Mouse (Mus musculus) intestine, embryonic 14.5 days (tissue): ENCODE data around the gene Fkbp1b. TPM values are rescaled to one million over a fixed set of nuclear protein-coding genes. Genes with fewer than 3 reads are reported as not detected.
"Not testable (repeated sequence)": the region's sequence is repeated elsewhere in the genome, so short reads cannot be mapped to it uniquely, and the experiment has no call there.

Experiments
- ATAC-seq: fragments of 200-750 bp; cut with Nextera tagmentation; replicated peaks from 2 replicates; pipeline ENCODE4 v1.8.0; 2017; ENCODE audit warnings: low read depth, moderate number of reproducible peaks, moderate TSS enrichment, moderate library complexity; ENCODE audit not compliant: low FRiP score, low TSS enrichment
- DNase-seq: peaks from one replicate; pipeline ENCODE4 v3.0.0-alpha.2; 2018; ENCODE audit warnings: low spot score
- H3K27ac ChIP-seq: fragments of 300-500 bp; sonication (generic); 2 replicates; pipeline ENCODE4 v1.5.1; 2014; ENCODE audit warnings: low read depth, mild to moderate bottlenecking, control low read depth
- H3K27me3 ChIP-seq: fragments of 300-500 bp; sonication (generic); replicated peaks from 2 replicates; pipeline ENCODE4 v1.6.1; 2014; ENCODE audit warnings: low read length, control low read depth; ENCODE audit not compliant: control insufficient read depth, insufficient read depth
- H3K36me3 ChIP-seq: fragments of 300-500 bp; sonication (generic); 2 replicates; pipeline ENCODE4 v1.6.1; 2014; ENCODE audit warnings: low read length, control low read depth; ENCODE audit not compliant: control insufficient read depth, insufficient read depth
- H3K4me1 ChIP-seq: fragments of 300-500 bp; sonication (generic); replicated peaks from 2 replicates; pipeline ENCODE4 v1.6.1; 2014; ENCODE audit warnings: low read length, control low read depth, mixed read lengths; ENCODE audit not compliant: control insufficient read depth, insufficient read depth
- H3K4me2 ChIP-seq: fragments of 300-500 bp; sonication (generic); 2 replicates; pipeline ENCODE4 v1.6.1; 2014; ENCODE audit warnings: low read length
- H3K4me3 ChIP-seq: fragments of 300-500 bp; sonication (generic); 2 replicates; pipeline ENCODE4 v1.5.1; 2014; ENCODE audit warnings: low read depth, low read length, control low read depth, mixed read lengths
- H3K9ac ChIP-seq: fragments of 300-500 bp; sonication (generic); 2 replicates; pipeline ENCODE4 v1.6.1; 2014; ENCODE audit warnings: mild to moderate bottlenecking, low read length
- H3K9me3 ChIP-seq: fragments of 300-500 bp; sonication (generic); 2 replicates; pipeline ENCODE4 v1.6.1; 2016; ENCODE audit warnings: low read length, control low read depth; ENCODE audit not compliant: control insufficient read depth
- WGBS: fragments of 180-500 bp; shearing (Covaris S2); extraction: QIAGEN DNeasy Blood & Tissue Kit; methylation state at CpG from one replicate; pipeline ENCODE4 v1.1.7; 2014; 5-methylcytosine and 5-hydroxymethylcytosine counted together
- polyA plus RNA-seq: library from polyadenylated mRNA; unstranded; fragments of >200 nt; fragmentation: Nextera tagmentation; extraction: Ambion mirVana; gene quantifications from 2 replicates; pipeline ENCODE4 v1.2.1, GENCODE M21; 2014

Fkbp1b gene
- polyA plus RNA-seq, 1 experiment from 2014 or later: 14.5 TPM

DNA sequence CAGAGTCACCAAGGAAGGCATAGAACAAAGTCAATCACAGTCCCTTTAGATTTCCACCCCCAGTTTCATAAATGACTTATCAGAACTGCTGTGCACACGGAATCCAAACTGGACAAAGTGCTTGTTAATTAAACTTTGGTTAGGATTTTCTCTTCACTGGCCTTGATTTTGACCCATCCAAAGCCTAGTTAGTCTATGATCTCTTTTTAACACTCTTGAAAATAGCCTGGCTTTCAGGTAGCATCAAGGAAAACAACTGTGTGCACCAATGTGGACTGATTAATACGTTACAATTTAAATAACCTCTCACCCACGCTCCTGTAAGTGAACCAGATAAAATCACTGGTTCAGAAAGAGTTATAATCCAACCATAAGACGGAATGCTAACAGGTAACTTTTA is 30.4 kb downstream of the Fkbp1b start:
- DNase-seq: no peak
- 79% methylated on average over 4 of the region's 4 CpGs for WGBS
- peaks cover 3% of the 10 kb centered on the region; the same call in 1 of the 2 replicates for H3K9me3 ChIP-seq
- no peaks in the 10 kb centered on the region for H3K36me3 ChIP-seq
- 0 out of 2 replicates have a peak, but pooled peaks cover 5% of the 10 kb centered on the region for H3K4me1 ChIP-seq
- no peak overlapping the region for H3K27ac ChIP-seq
- H3K9ac ChIP-seq: no peak overlapping the region
- no peak for ATAC-seq
- no peak overlapping the region for H3K4me2 ChIP-seq
- no peak overlapping the region for H3K4me3 ChIP-seq
- no peaks in the 10 kb centered on the region for H3K27me3 ChIP-seq

DNA sequence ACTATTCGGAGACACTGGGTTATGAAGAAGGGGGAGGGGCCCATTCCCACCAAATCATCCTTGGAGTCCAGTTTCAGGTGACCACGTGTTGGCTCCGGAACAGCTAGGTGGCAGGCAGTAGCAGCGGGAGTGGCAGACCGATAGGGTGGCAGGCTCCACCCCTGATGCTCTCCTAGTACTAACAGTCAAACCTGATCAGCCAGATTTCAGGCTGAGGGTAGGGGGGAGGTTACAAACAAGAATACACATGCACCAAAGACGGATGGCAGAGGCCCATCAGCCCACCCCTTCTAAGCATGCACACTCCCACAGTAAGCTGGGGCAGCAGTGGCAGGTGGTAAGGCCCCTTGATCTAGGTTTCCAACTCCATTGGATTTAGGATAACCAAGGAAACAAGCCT is 43.9 kb downstream of the Fkbp1b start:
- H3K4me1 ChIP-seq, H3K9ac ChIP-seq, H3K27me3 ChIP-seq, H3K4me2 ChIP-seq, H3K4me3 ChIP-seq, H3K27ac ChIP-seq, H3K36me3 ChIP-seq, DNase-seq, H3K9me3 ChIP-seq, ATAC-seq: not testable (repeated sequence)
- 67% methylated on average over 6 of the region's 6 CpGs for WGBS

DNA sequence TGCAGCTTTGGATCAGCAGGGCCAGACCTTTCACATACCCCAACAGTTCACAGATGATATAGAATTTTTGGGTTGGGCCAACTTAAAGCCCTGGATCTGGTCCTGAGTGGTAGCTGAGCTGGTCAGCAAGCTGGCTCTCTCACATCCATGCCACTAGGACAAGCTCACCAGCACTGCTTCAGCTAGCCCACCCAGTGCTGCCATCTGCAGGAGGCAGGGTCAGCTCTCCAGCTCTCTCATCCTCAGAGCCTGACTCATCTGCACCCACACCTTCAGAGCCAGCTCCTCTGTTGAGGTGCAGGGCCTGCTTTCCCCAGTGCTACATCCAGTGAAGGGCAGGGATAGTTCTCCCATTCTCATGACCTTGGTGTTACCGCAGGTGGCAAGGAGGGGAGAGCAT is 47.7 kb downstream of the Fkbp1b start:
- Histone ChIP-seq H3K27me3 (no peaks in the 10 kb centered on the region), H3K9me3 (no peaks in the 10 kb centered on the region), H3K27ac (no peak overlapping the region), H3K4me1 (no peaks in the 10 kb centered on the region), H3K36me3 (no peaks in the 10 kb centered on the region), H3K4me2 (no peak overlapping the region), H3K9ac (no peak overlapping the region), H3K4me3 (no peak overlapping the region)
- ATAC-seq (no peak), DNase-seq (no peak)
- 53% methylated on average over 1 of the region's 1 CpGs for WGBS

DNA sequence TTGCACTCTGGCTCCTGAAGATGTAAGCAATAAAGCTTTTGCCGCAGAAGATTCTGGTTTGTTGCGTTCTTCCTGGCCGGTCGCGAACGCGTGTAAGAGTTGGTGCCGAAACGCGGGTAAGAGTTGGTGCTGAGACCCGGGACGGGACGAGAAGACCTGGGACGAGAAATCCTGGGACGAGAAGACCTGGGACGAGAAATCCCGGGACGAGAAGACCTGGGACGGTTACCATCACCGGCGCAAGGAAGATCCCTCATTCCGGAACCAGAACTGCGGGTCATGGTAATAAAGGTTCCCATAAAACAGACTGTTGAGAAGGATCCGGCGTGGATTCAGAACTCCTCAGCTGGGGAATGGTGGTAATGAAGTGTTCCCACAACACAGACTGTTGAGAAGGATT is 53.3 kb downstream of the Fkbp1b start:
- not testable (repeated sequence) for H3K27ac ChIP-seq, H3K9me3 ChIP-seq, H3K27me3 ChIP-seq, H3K4me1 ChIP-seq, DNase-seq, ATAC-seq, H3K4me3 ChIP-seq, H3K36me3 ChIP-seq, H3K4me2 ChIP-seq, H3K9ac ChIP-seq
- WGBS: 94% methylated on average over 25 of the region's 25 CpGs

DNA sequence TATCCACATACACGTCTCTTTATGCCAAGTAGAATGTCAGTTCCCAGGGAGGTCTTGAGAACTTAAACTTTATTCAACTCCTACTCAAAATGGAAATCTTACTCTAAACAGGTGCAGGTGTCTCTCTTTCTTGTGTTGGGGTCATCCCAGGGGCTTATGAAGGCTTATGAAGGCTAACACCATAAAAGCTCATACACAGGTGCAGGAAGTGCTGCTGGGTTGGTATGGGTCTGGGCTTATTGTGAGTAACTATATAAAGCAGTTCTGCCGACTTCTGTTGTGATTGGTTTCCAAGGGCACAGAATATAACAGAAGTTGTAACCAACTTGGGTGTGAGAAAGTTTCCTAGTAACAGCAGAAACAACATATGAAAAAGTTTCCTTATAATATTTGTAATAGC is 56.9 kb downstream of the Fkbp1b start:
- H3K4me2 ChIP-seq: no peak overlapping the region
- no peaks in the 10 kb centered on the region for H3K4me1 ChIP-seq
- WGBS: 82% methylated on average over 2 of the region's 2 CpGs
- H3K27me3 ChIP-seq: no peaks in the 10 kb centered on the region
- H3K9me3 ChIP-seq: no peaks in the 10 kb centered on the region
- no peak for DNase-seq
- H3K27ac ChIP-seq: no peak overlapping the region
- no peak overlapping the region for H3K9ac ChIP-seq
- no peaks in the 10 kb centered on the region for H3K36me3 ChIP-seq
- H3K4me3 ChIP-seq: no peak overlapping the region
- no peak for ATAC-seq

DNA sequence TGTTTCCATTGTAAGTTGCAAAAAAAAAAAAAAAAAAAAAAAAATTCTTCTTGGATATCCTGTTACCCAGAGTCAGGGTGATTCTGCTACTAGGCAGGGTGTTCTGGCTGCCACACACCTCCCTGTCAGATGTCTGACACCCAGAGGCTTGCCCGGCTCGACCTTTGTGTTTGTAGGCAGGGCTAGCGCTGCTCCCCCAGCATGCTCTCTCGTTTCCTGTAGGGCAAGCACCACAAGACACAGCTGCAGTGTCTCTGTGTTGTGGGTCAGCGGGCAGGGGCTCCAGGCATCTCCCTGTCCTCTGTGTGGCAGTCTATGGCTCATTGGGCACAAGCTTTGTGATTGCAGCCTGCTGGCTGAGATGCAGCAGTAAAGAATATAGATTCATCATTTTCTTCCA is 57.8 kb downstream of the Fkbp1b start:
- Histone ChIP-seq H3K27me3 (no peaks in the 10 kb centered on the region), H3K27ac (no peak overlapping the region), H3K4me2 (no peak overlapping the region), H3K9ac (no peak overlapping the region), H3K4me1 (no peaks in the 10 kb centered on the region), H3K4me3 (no peak overlapping the region), H3K9me3 (no peaks in the 10 kb centered on the region), H3K36me3 (no peaks in the 10 kb centered on the region)
- DNase-seq (no peak), ATAC-seq (no peak)
- 62% methylated on average over 5 of the region's 5 CpGs for WGBS

Other genes starting within 250 kb of the Fkbp1b start
- 42.2 and 45.2 TPM in 2 replicates for gene Itsn2, start 249.0 kb downstream of the Fkbp1b start, polyA plus RNA-seq
- gene Gm3625, start 248.7 kb downstream of the Fkbp1b start, polyA plus RNA-seq: not detected in 2 replicates
- gene Fam228a, start 103.2 kb downstream of the Fkbp1b start, polyA plus RNA-seq: 0.16 and 0.17 TPM in 2 replicates
- gene Pfn4, start 72.6 kb downstream of the Fkbp1b start, polyA plus RNA-seq: 2.7 and 3.3 TPM in 2 replicates
- gene Fam228b, start 72.3 kb downstream of the Fkbp1b start, polyA plus RNA-seq: 1.7 TPM in 2 replicates
- 282 and 300 TPM in 2 replicates for gene Sf3b6, start 24.0 kb downstream of the Fkbp1b start, polyA plus RNA-seq
- gene Wdcp, start 1.7 kb upstream of the Fkbp1b start, polyA plus RNA-seq: 14.4 and 15.0 TPM in 2 replicates
- gene Mfsd2b, start 32.8 kb upstream of the Fkbp1b start, polyA plus RNA-seq: 0.81 and 1.1 TPM in 2 replicates
- 26.5 and 30.0 TPM in 2 replicates for gene Ubxn2a, start 66.1 kb upstream of the Fkbp1b start, polyA plus RNA-seq
- 15.1 and 16.5 TPM in 2 replicates for gene Atad2b, start 75.8 kb upstream of the Fkbp1b start, polyA plus RNA-seq